Mouse (Mus musculus): ENCODE results near the gene Exoc3l4.

GRCm38 (mm10) chr12:111471721-111472120, 54.9 kb downstream of the Exoc3l4 start:
- no peak for TF ChIP-seq POLR2A (IDR thresholded peaks at IDR 0.05; ENCODE audit: control insufficient read depth, low read depth, low read length)
- no peak for TF ChIP-seq CTCF (IDR thresholded peaks at IDR 0.05; ENCODE audit: control insufficient read depth, insufficient read depth, insufficient replicate concordance, low read depth, low read length)
